Mouse (Mus musculus): Measurements from ENCODE around the gene Nsd1. TPM values are rescaled to one million over a fixed set of nuclear protein-coding genes. Genes with fewer than 3 reads are reported as not detected.

The Nsd1 gene
- total RNA-seq (2017): 211 and 232 TPM in 2 replicates

- no peak for ATAC-seq (ENCODE audit: extremely low read depth, insufficient number of reproducible peaks, low FRiP score, poor library complexity, severe bottlenecking)
These were observed at the start of gene Nsd1 for GRCm38 (mm10) chr13:55209649-55210192. Nsd1 (plus strand) TSS chr13:55209782.

GRCm38 (mm10) chr13:55162365-55162764 lies 47.2 kb upstream of the Nsd1 start:
- no peak for ATAC-seq (ENCODE audit: extremely low read depth, insufficient number of reproducible peaks, low FRiP score, poor library complexity, severe bottlenecking)

- no peak for ATAC-seq (ENCODE audit: extremely low read depth, insufficient number of reproducible peaks, low FRiP score, poor library complexity, severe bottlenecking)
These were observed 46.0 kb upstream of the Nsd1 start for GRCm38 (mm10) chr13:55163553-55163952.

- no peak for ATAC-seq (ENCODE audit: extremely low read depth, insufficient number of reproducible peaks, low FRiP score, poor library complexity, severe bottlenecking)
These were observed 43.7 kb upstream of the Nsd1 start for GRCm38 (mm10) chr13:55165831-55166339.

GRCm38 (mm10) chr13:55166806-55167725 lies 42.5 kb upstream of the Nsd1 start:
- no peak for ATAC-seq (ENCODE audit: extremely low read depth, insufficient number of reproducible peaks, low FRiP score, poor library complexity, severe bottlenecking)

- ATAC-seq (ENCODE audit: extremely low read depth, insufficient number of reproducible peaks, low FRiP score, poor library complexity, severe bottlenecking): no peak
These were observed 41.8 kb upstream of the Nsd1 start for GRCm38 (mm10) chr13:55167798-55168197.

GRCm38 (mm10) chr13:55168255-55168654 lies 41.3 kb upstream of the Nsd1 start:
- ATAC-seq (ENCODE audit: extremely low read depth, insufficient number of reproducible peaks, low FRiP score, poor library complexity, severe bottlenecking): no peak

- ATAC-seq (ENCODE audit: extremely low read depth, insufficient number of reproducible peaks, low FRiP score, poor library complexity, severe bottlenecking): no peak
These were observed 40.6 kb upstream of the Nsd1 start for GRCm38 (mm10) chr13:55168958-55169369.

GRCm38 (mm10) chr13:55171517-55172335 lies 37.9 kb upstream of the Nsd1 start:
- no peak for ATAC-seq (ENCODE audit: extremely low read depth, insufficient number of reproducible peaks, low FRiP score, poor library complexity, severe bottlenecking)

GRCm38 (mm10) chr13:55172336-55172770 lies 37.2 kb upstream of the Nsd1 start:
- ATAC-seq (ENCODE audit: extremely low read depth, insufficient number of reproducible peaks, low FRiP score, poor library complexity, severe bottlenecking): no peak

GRCm38 (mm10) chr13:55174347-55174746 lies 35.2 kb upstream of the Nsd1 start:
- no peak for ATAC-seq (ENCODE audit: extremely low read depth, insufficient number of reproducible peaks, low FRiP score, poor library complexity, severe bottlenecking)

- no peak for ATAC-seq (ENCODE audit: extremely low read depth, insufficient number of reproducible peaks, low FRiP score, poor library complexity, severe bottlenecking)
These were observed 33.3 kb upstream of the Nsd1 start for GRCm38 (mm10) chr13:55176265-55176664.

GRCm38 (mm10) chr13:55177903-55178496 lies 31.6 kb upstream of the Nsd1 start:
- ATAC-seq (ENCODE audit: extremely low read depth, insufficient number of reproducible peaks, low FRiP score, poor library complexity, severe bottlenecking): no peak

GRCm38 (mm10) chr13:55178556-55178955 lies 31.0 kb upstream of the Nsd1 start:
- ATAC-seq (ENCODE audit: extremely low read depth, insufficient number of reproducible peaks, low FRiP score, poor library complexity, severe bottlenecking): peak; percentile 64; the same call in 1 of the 2 replicates

- ATAC-seq (ENCODE audit: extremely low read depth, insufficient number of reproducible peaks, low FRiP score, poor library complexity, severe bottlenecking): no peak
These were observed 30.0 kb upstream of the Nsd1 start for GRCm38 (mm10) chr13:55179591-55179990.

GRCm38 (mm10) chr13:55181786-55182172 lies 27.8 kb upstream of the Nsd1 start:
- ATAC-seq (ENCODE audit: extremely low read depth, insufficient number of reproducible peaks, low FRiP score, poor library complexity, severe bottlenecking): no peak

GRCm38 (mm10) chr13:55182173-55182894 lies 27.2 kb upstream of the Nsd1 start:
- ATAC-seq (ENCODE audit: extremely low read depth, insufficient number of reproducible peaks, low FRiP score, poor library complexity, severe bottlenecking): peak; percentile 61

- ATAC-seq (ENCODE audit: extremely low read depth, insufficient number of reproducible peaks, low FRiP score, poor library complexity, severe bottlenecking): no peak
These were observed 26.2 kb upstream of the Nsd1 start for GRCm38 (mm10) chr13:55183382-55183781.

Data from neutrophil, adult 5-6 weeks (primary cell).